Mouse (Mus musculus) embryonic fibroblast, embryonic 13.5 days (primary cell): Measurements from ENCODE around the gene Zfp93. TPM values are rescaled to one million over a fixed set of nuclear protein-coding genes. Genes with fewer than 3 reads are reported as not detected.
A peak's percentile ranks its signal among the peaks of the same experiment; 100 is the strongest.

Experiments used
- H3K27ac ChIP-seq: 2 replicates; pipeline ENCODE4 v1.5.1; 2012; ENCODE audit warnings: low read length, control low read depth, inconsistent platforms; ENCODE audit not compliant: insufficient read depth
- H3K4me1 ChIP-seq: 2 replicates; pipeline ENCODE4 v1.6.1; 2011; ENCODE audit warnings: low read length; ENCODE audit not compliant: control insufficient read depth, insufficient read depth
- H3K4me3 ChIP-seq: 2 replicates; pipeline ENCODE4 v1.5.1; 2011; ENCODE audit warnings: mild to moderate bottlenecking, control low read depth, low read length; ENCODE audit not compliant: insufficient read depth
- CTCF ChIP-seq: IDR thresholded peaks from 2 replicates; pipeline ENCODE4 v1.5.1; 2011; ENCODE audit warnings: mild to moderate bottlenecking, control low read depth, low read length, moderate library complexity, borderline replicate concordance; ENCODE audit not compliant: insufficient read depth
- POLR2A ChIP-seq: IDR thresholded peaks from 2 replicates; pipeline ENCODE4 v1.6.1; 2011; ENCODE audit warnings: low read depth, mild to moderate bottlenecking, control low read depth, low read length, moderate library complexity
- polyA plus RNA-seq: library from polyadenylated mRNA; stranded (reverse); fragments of >200 nt; gene quantifications from 2 replicates; pipeline ENCODE4 v1.2.4, GENCODE M21; 2011; ENCODE audit warnings: low read depth; ENCODE audit not compliant: missing spikeins, insufficient read length

The Zfp93 gene
- polyA plus RNA-seq, 1 experiment, result 13.4 TPM

GRCm38 (mm10) chr7:24299823-24300481 is 29.7 kb downstream of the Zfp93 start:
- H3K27ac ChIP-seq, result no peak overlapping the region
- H3K4me1 ChIP-seq, result peaks cover 2% of the 10 kb centered on the region; the same call in 1 of the 2 replicates
- TF ChIP-seq POLR2A (no peak), CTCF (no peak)
- peak overlapping the region; percentile 34 for H3K4me3 ChIP-seq

GRCm38 (mm10) chr7:24300771-24301282 is 30.6 kb downstream of the Zfp93 start, which contains the start of gene Zfp61:
Zfp61 (minus strand) TSS chr7:24301232.
- H3K4me1 ChIP-seq, result peaks cover 2% of the 10 kb centered on the region; the same call in 1 of the 2 replicates
- TF ChIP-seq CTCF, result no peak
- TF ChIP-seq POLR2A, result peak; percentile 89
- peak within 1 kb of the TSS; percentile 34 for H3K4me3 ChIP-seq

GRCm38 (mm10) chr7:24315726-24316566 is 45.7 kb downstream of the Zfp93 start:
- Histone ChIP-seq H3K4me1 (peaks cover 2% of the 10 kb centered on the region; the same call in 1 of the 2 replicates), H3K27ac (no peak overlapping the region), H3K4me3 (peak overlapping the region; percentile 69)
- TF ChIP-seq CTCF (no peak), POLR2A (0 out of 2 replicates have a peak, but pooled peaks have one; percentile 12)

More at GRCm38 (mm10) chr7:24300771-24301282, 30.6 kb downstream of the Zfp93 start, which contains the start of gene Zfp61:
- H3K27ac ChIP-seq, result peak within 1 kb of the TSS; percentile 65; the same call in 1 of the 2 replicates

- peaks cover 2% of the 10 kb centered on the region; the same call in 1 of the 2 replicates for H3K4me1 ChIP-seq
- peak within 1 kb of the TSS; percentile 37 for H3K27ac ChIP-seq
- H3K4me3 ChIP-seq, result peak within 1 kb of the TSS; percentile 69
- TF ChIP-seq CTCF (no peak), POLR2A (peak; percentile 78)
Observed at GRCm38 (mm10) chr7:24316567-24317092, 46.4 kb downstream of the Zfp93 start, which contains the start of gene Zfp94. Zfp94 (minus strand) TSS chr7:24316666.

GRCm38 (mm10) chr7:24318942-24319341 is 48.7 kb downstream of the Zfp93 start:
- Histone ChIP-seq H3K4me3 (no peak overlapping the region), H3K27ac (no peak overlapping the region), H3K4me1 (peaks cover 2% of the 10 kb centered on the region; the same call in 1 of the 2 replicates)
- TF ChIP-seq CTCF (no peak), POLR2A (no peak)

GRCm38 (mm10) chr7:24322593-24322992 is 52.4 kb downstream of the Zfp93 start:
- TF ChIP-seq POLR2A, result no peak
- no peak overlapping the region for H3K27ac ChIP-seq

GRCm38 (mm10) chr7:24325197-24325596 is 55.0 kb downstream of the Zfp93 start:
- no peak for TF ChIP-seq CTCF
- TF ChIP-seq POLR2A, result no peak
- Histone ChIP-seq H3K4me3 (no peak overlapping the region), H3K4me1 (no peaks in the 10 kb centered on the region), H3K27ac (no peak overlapping the region)

More at GRCm38 (mm10) chr7:24322593-24322992, 52.4 kb downstream of the Zfp93 start:
- H3K4me3 ChIP-seq, result no peak overlapping the region
- no peaks in the 10 kb centered on the region for H3K4me1 ChIP-seq

- no peaks in the 10 kb centered on the region for H3K4me1 ChIP-seq
- H3K27ac ChIP-seq, result no peak overlapping the region
- TF ChIP-seq POLR2A (no peak), CTCF (no peak)
- peak overlapping the region; percentile 2; the same call in 1 of the 2 replicates for H3K4me3 ChIP-seq
Observed at GRCm38 (mm10) chr7:24325675-24326128, 55.5 kb downstream of the Zfp93 start.
